Mouse (Mus musculus): ENCODE data around the gene Tuba4a.

DNA sequence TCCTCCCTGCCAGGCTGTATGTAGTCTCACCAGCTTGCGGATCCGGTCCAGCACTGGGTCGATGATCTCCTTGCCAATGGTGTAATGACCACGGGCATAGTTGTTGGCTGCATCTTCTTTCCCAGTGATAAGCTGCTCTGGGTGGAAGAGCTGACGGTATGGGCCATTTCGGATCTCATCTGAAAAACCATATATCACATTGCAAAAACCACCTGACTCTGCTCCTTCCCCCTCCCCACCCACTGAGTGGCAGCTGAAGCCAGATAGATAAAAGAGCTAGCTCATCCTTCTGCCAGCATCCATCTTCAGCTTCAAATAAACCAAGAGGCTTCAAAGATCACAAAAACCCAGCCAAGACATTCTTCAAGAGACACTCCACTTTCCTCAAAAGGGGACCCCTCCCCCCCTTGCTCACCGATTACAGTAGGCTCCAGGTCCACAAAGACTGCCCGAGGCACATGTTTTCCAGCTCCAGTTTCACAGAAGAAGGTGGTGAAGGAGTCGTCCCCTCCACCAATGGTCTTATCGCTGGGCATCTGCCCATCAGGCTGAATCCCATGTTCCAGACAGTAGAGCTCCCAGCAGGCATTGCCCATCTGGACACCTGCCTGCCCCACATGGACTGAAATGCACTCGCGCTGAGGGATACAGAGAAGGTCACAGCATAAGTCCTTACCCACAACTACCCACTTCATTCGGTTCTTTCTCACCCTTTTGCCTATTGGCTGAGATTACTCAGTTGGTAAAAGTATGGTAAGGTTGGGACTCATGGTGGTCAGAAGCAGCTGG, 2.7 kb downstream of the Tuba4a start:
- TF ChIP-seq CTCF (IDR thresholded peaks at IDR 0.05; ENCODE audit: low read depth) (no peak), EP300 (IDR thresholded peaks at IDR 0.05; ENCODE audit: low read depth) (peak; percentile 81)
